Mouse (Mus musculus): ENCODE measurements at regions not wholly inside any gene's neighbourhood (a gene's known extent, or its start where the extent isn't known, plus 50 kb on each side); places are given as distances from the start of the nearest gene placed in this dataset.
A peak's percentile ranks its signal among the peaks of the same experiment; 100 is the strongest.
"Not testable (repeated sequence)": the region's sequence is repeated elsewhere in the genome, so short reads cannot be mapped to it uniquely, and the experiment has no call there.

- DNase-seq (ENCODE audit: low spot score) = no peak
Measured at GRCm38 (mm10) chr10:85242701-85243100, 57.8 kb upstream of the Cry1 start.

- DNase-seq (ENCODE audit: low spot score) = no peak
Measured at GRCm38 (mm10) chr10:85243556-85243955, 58.7 kb upstream of the Cry1 start.

- DNase-seq (ENCODE audit: low spot score) = no peak
Measured at GRCm38 (mm10) chr10:85265746-85266145, 80.9 kb upstream of the Cry1 start.

GRCm38 (mm10) chr10:85266148-85266547, 81.3 kb upstream of the Cry1 start:
- no peak for DNase-seq (ENCODE audit: low spot score)

- DNase-seq (ENCODE audit: low spot score) = no peak
Measured at GRCm38 (mm10) chr10:85266796-85267195, 81.9 kb upstream of the Cry1 start.

- DNase-seq (ENCODE audit: low spot score) = no peak
Measured at GRCm38 (mm10) chr10:85270209-85270608, 85.3 kb upstream of the Cry1 start.

- no peak for DNase-seq (ENCODE audit: low spot score)
Measured at GRCm38 (mm10) chr10:85276793-85277192, 91.9 kb upstream of the Cry1 start.

GRCm38 (mm10) chr10:85291733-85292476, 94.7 kb upstream of the Btbd11 start:
- DNase-seq (ENCODE audit: low spot score) = no peak

GRCm38 (mm10) chr10:85292477-85292855, 94.1 kb upstream of the Btbd11 start:
- DNase-seq (ENCODE audit: low spot score) = no peak

- DNase-seq (ENCODE audit: low spot score) = no peak
Measured at GRCm38 (mm10) chr10:85293071-85293783, 93.4 kb upstream of the Btbd11 start.

GRCm38 (mm10) chr10:85295133-85295887, 91.3 kb upstream of the Btbd11 start:
- DNase-seq (ENCODE audit: low spot score) = no peak

- DNase-seq (ENCODE audit: low spot score) = no peak
Measured at GRCm38 (mm10) chr10:85311781-85312180, 74.8 kb upstream of the Btbd11 start.

GRCm38 (mm10) chr10:85313331-85313730, 73.3 kb upstream of the Btbd11 start:
- DNase-seq (ENCODE audit: low spot score) = not testable (repeated sequence)

- no peak for DNase-seq (ENCODE audit: low spot score)
Measured at GRCm38 (mm10) chr10:85320971-85321370, 65.6 kb upstream of the Btbd11 start.

- DNase-seq (ENCODE audit: low spot score) = no peak
Measured at GRCm38 (mm10) chr10:85322280-85322679, 64.3 kb upstream of the Btbd11 start.

- no peak for DNase-seq (ENCODE audit: low spot score)
Measured at GRCm38 (mm10) chr10:85329382-85329781, 57.2 kb upstream of the Btbd11 start.

- DNase-seq (ENCODE audit: low spot score) = peak; percentile 87
Measured at GRCm38 (mm10) chr10:85330938-85331691, 55.5 kb upstream of the Btbd11 start.

Measured in embryo, embryonic 10.5 days (tissue).